Mouse (Mus musculus) midbrain, embryonic 13.5 days (tissue): Measurements from ENCODE around the gene Tmem150a. TPM values are rescaled to one million over a fixed set of nuclear protein-coding genes. Genes with fewer than 3 reads are reported as not detected.

Experiments
- ATAC-seq: fragments of 200-750 bp; cut with Nextera tagmentation; 2 replicates; pipeline ENCODE4 v1.8.0; 2017; ENCODE audit warnings: mild to moderate bottlenecking, moderate TSS enrichment, moderate library complexity
- H3K27ac ChIP-seq: fragments of 300-500 bp; sonication (generic); 2 replicates; pipeline ENCODE4 v1.5.1; 2015; ENCODE audit warnings: inconsistent platforms, mild to moderate bottlenecking, moderate library complexity
- H3K27me3 ChIP-seq: fragments of 300-500 bp; sonication (generic); 2 replicates; pipeline ENCODE4 v1.6.1; 2015; ENCODE audit warnings: mild to moderate bottlenecking, inconsistent platforms
- H3K36me3 ChIP-seq: fragments of 300-500 bp; sonication (generic); 2 replicates; pipeline ENCODE4 v1.6.1; 2015; ENCODE audit warnings: mild to moderate bottlenecking, inconsistent platforms
- H3K4me1 ChIP-seq: fragments of 300-500 bp; sonication (generic); replicated peaks from 2 replicates; pipeline ENCODE4 v1.6.1; 2015; ENCODE audit warnings: inconsistent platforms
- H3K4me2 ChIP-seq: fragments of 300-500 bp; sonication (generic); replicated peaks from 2 replicates; pipeline ENCODE4 v1.6.1; 2015; ENCODE audit warnings: moderate library complexity, mild to moderate bottlenecking, inconsistent platforms
- H3K4me3 ChIP-seq: fragments of 300-500 bp; sonication (generic); replicated peaks from 2 replicates; pipeline ENCODE4 v1.5.1; 2015; ENCODE audit warnings: mild to moderate bottlenecking, inconsistent platforms
- H3K9ac ChIP-seq: fragments of 300-500 bp; sonication (generic); replicated peaks from 2 replicates; pipeline ENCODE4 v1.6.1; 2015; ENCODE audit warnings: mild to moderate bottlenecking, inconsistent platforms
- H3K9me3 ChIP-seq: fragments of 300-500 bp; sonication (generic); 2 replicates; pipeline ENCODE4 v1.6.1; 2016; ENCODE audit warnings: mild to moderate bottlenecking, inconsistent platforms
- WGBS: fragments of 180-500 bp; shearing (Covaris S2); methylation state at CpG from one replicate; pipeline ENCODE4 v1.1.7; 2015; 5-methylcytosine and 5-hydroxymethylcytosine counted together
- polyA plus RNA-seq: library from polyadenylated mRNA; unstranded; fragments of >200 nt; fragmentation: Nextera tagmentation; extraction: Ambion mirVana; gene quantifications from 2 replicates; pipeline ENCODE4 v1.2.1, GENCODE M21; 2015

The Tmem150a gene
- polyA plus RNA-seq, 1 experiment from 2014 or later, result 11.5 TPM

DNA sequence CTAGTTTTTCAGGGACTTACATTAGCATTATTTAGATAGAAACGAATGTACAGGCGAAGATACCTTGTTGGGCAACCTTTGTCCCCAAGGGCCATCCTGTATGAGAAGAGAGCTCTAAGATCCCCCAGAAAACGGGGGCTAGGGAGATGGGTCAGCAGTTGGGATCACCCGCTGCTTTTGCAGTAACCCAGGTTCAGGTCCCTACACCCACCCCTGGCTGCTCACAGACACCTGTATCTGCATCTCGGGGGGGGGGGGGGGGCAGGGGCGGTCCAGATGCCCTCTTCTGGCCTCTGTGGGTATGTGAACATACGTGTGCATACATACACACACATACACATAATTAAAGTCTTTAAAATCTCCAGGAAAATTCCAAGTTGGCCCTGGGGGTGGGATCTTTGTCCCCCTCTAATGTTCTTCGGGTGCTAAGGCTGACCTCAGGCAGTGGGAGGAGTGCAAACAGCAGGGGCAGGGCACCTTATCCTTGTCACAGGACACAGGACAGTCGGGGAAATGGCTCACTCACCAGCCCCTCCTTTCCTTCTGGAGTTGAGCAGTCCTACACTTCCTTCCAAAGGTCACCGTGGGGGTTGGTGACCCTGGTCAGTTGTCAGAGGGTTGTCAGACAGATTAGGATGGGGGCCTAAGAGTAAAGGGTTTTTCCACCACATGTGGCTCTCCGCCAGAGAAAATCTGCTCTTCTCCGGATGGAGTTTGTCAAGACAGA lies 35.7 kb downstream of the Tmem150a start:
- peak; percentile 34; the same call in 1 of the 2 replicates for ATAC-seq
- H3K4me2 ChIP-seq, result peak overlapping the region; percentile 50
- H3K4me3 ChIP-seq, result no peak overlapping the region
- 13% methylated on average over 12 of the region's 12 CpGs for WGBS
- peaks cover 12% of the 10 kb centered on the region for H3K4me1 ChIP-seq
- H3K27me3 ChIP-seq, result peaks cover 12% of the 10 kb centered on the region
- H3K9me3 ChIP-seq, result no peaks in the 10 kb centered on the region
- H3K36me3 ChIP-seq, result no peaks in the 10 kb centered on the region
- H3K27ac ChIP-seq, result no peak overlapping the region
- H3K9ac ChIP-seq, result no peak overlapping the region

DNA sequence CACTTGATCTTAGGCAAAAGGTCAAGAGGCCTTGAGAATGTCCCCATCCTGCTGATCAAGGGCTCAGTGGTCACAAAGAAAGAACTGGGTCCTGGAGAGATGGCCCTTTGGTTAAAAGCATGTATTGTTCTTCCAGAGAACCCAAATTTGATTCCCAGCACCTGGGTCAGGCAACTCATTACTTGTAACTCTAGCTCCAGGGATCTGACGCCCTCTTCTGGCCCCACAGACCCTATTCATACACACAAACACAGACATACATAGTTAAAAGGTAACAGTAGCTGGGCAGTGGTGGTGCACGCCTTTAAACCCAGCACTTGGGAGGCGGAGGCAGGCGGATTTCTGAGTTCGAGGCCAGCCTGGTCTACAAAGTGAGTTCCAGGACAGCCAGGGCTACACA lies 37.1 kb downstream of the Tmem150a start:
- no peak for ATAC-seq
- WGBS, result 89% methylated on average over 5 of the region's 5 CpGs
- Histone ChIP-seq H3K9ac (no peak overlapping the region), H3K4me1 (peaks cover 12% of the 10 kb centered on the region), H3K36me3 (no peaks in the 10 kb centered on the region), H3K27ac (no peak overlapping the region), H3K4me3 (no peak overlapping the region), H3K9me3 (no peaks in the 10 kb centered on the region), H3K27me3 (peaks cover 12% of the 10 kb centered on the region), H3K4me2 (no peak overlapping the region)

DNA sequence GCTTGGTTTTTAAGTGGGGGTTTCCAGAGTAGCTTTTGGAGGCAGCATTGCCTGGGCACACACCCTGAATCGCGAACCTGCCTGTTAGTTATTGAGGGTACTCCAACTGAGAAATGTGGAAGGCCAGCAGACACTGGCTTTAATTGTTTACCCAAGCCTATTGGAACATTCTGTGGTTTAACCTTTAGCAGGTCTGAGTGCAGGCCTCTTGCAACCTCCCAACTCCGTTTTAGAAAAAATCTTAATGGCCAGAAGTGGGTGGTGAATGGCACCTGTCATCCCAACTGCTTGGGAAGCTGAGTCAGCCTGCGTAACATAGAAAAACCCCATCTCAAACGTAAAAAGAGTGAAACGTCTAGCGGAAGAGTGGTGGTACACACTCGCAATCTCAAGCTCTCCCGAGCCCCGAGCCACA lies 41.6 kb downstream of the Tmem150a start:
- H3K4me3 ChIP-seq, result no peak overlapping the region
- WGBS, result 87% methylated on average over 10 of the region's 10 CpGs

DNA sequence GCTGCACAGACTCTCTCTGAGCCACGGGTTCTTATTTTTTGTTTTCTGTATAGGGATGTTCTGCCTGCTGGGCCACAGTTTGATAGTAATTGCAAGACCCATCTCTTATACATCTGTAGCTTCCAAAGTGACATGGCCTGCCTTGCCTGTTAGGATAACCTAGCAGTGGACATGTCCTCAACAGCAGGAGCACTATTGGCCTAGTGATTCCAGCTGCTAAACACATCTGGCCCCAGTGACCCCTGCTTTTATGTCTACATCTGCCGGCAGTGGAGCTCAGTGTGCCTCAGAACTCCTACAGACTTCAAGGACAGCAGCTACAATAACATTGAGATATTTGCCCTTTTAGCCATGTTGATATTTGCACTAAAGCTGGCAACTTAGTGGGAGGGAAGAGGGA lies 44.7 kb downstream of the Tmem150a start:
- Histone ChIP-seq H3K4me2 (no peak overlapping the region), H3K9me3 (no peaks in the 10 kb centered on the region), H3K4me1 (no peaks in the 10 kb centered on the region), H3K9ac (no peak overlapping the region), H3K27ac (no peak overlapping the region), H3K4me3 (no peak overlapping the region), H3K36me3 (no peaks in the 10 kb centered on the region), H3K27me3 (no peaks in the 10 kb centered on the region)
- 67% methylated on average over 2 of the region's 2 CpGs for WGBS
- no peak for ATAC-seq

More for the DNA sequence above, 41.6 kb downstream of the Tmem150a start:
- Histone ChIP-seq H3K27me3 (peaks cover 3% of the 10 kb centered on the region; the same call in 1 of the 2 replicates), H3K27ac (no peak overlapping the region), H3K9ac (no peak overlapping the region), H3K4me2 (no peak overlapping the region), H3K36me3 (no peaks in the 10 kb centered on the region), H3K9me3 (no peaks in the 10 kb centered on the region), H3K4me1 (no peaks in the 10 kb centered on the region)
- no peak for ATAC-seq

DNA sequence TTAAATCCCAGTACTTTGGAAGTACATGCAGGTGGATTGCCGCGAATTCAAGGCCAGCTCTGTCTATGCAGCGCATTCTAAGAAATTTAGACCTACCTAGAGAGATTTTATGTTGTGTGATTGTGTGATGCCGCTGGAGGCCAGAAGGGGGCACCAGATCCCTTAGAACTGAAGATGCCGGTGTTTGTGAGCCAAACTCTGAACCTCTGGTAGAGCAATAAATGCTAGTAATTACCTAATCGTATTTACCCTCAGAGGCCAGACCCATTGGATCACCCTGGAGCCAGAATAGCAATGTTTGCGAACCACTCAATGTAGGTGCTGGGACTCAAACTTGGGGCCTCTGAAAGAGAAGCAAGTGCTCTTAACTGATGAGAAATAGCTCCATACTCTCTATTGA lies 46.6 kb downstream of the Tmem150a start:
- Histone ChIP-seq H3K4me1 (no peaks in the 10 kb centered on the region), H3K4me3 (no peak overlapping the region), H3K27me3 (no peaks in the 10 kb centered on the region), H3K9me3 (no peaks in the 10 kb centered on the region), H3K36me3 (no peaks in the 10 kb centered on the region), H3K27ac (no peak overlapping the region), H3K9ac (no peak overlapping the region), H3K4me2 (no peak overlapping the region)
- no peak for ATAC-seq
- 24% methylated on average over 7 of the region's 7 CpGs for WGBS

DNA sequence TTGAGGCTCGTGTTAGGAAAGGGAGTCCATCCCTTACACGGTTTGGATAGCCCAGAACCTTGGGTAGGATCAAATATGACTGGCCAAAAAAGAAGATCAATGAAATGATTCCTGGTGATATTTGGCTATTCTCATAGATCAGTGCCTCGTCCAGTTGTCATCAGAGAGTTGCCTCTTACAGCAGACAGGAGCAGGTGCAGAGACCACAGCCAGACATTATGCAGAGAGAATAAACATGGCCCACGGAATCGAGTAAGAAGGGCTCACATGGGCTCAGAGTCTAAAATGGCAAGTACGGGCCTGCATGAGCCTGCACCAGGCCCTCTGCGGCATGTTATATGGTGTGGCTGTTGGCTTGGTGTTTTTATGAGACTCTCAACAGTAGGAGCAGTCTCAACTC lies 50.1 kb downstream of the Tmem150a start:
- Histone ChIP-seq H3K27ac (no peak overlapping the region), H3K4me1 (no peaks in the 10 kb centered on the region), H3K36me3 (no peaks in the 10 kb centered on the region), H3K9me3 (no peaks in the 10 kb centered on the region), H3K27me3 (no peaks in the 10 kb centered on the region), H3K4me3 (no peak overlapping the region), H3K4me2 (no peak overlapping the region), H3K9ac (no peak overlapping the region)
- 82% methylated on average over 7 of the region's 7 CpGs for WGBS
- ATAC-seq, result no peak

DNA sequence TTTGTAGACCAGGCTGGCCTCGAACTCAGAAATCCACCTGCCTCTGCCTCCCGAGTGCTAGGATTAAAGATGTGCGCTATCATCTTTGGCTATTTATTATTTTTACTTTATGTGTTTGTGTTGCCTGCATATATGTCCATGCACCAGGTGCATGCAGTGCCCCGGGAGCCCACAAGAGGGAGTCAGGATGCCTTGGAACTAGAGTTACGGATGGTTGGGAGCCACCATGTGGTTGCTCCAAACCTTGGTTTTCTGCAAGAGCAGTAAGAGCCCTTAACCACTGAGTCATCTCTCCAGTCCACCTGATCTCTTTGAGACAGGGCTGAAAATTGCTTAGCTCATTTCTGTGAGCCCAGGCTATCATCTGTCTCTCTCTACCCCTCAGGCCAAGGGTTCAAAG lies 51.9 kb downstream of the Tmem150a start:
- no peak overlapping the region for H3K27ac ChIP-seq
- H3K9me3 ChIP-seq, result no peaks in the 10 kb centered on the region
- no peak overlapping the region for H3K4me3 ChIP-seq
- ATAC-seq, result peak; percentile 50
- no peak overlapping the region for H3K4me2 ChIP-seq
- WGBS, result 4% methylated on average over 5 of the region's 5 CpGs
- no peak overlapping the region for H3K9ac ChIP-seq
- H3K36me3 ChIP-seq, result no peaks in the 10 kb centered on the region
- H3K27me3 ChIP-seq, result no peaks in the 10 kb centered on the region
- no peaks in the 10 kb centered on the region for H3K4me1 ChIP-seq

Other genes with a start within 250 kb of the Tmem150a start
- 2.2 and 3.8 TPM in 2 replicates for gene Atoh8, start 119.9 kb upstream of the Tmem150a start, polyA plus RNA-seq
- not detected in 2 replicates for gene Sftpb, start 50.8 kb upstream of the Tmem150a start, polyA plus RNA-seq
- gene Usp39, start 10.3 kb upstream of the Tmem150a start, polyA plus RNA-seq, result 51.5 and 53.4 TPM in 2 replicates
- 21.7 and 23.9 TPM in 2 replicates for gene 0610030E20Rik, start 8.1 kb upstream of the Tmem150a start, polyA plus RNA-seq
- 127 and 132 TPM in 2 replicates for gene Rnf181, start 11.5 kb downstream of the Tmem150a start, polyA plus RNA-seq
- 14.5 and 15.9 TPM in 2 replicates for gene Vamp5, start 25.0 kb downstream of the Tmem150a start, polyA plus RNA-seq
- 21.7 and 21.9 TPM in 2 replicates for gene Vamp8, start 35.3 kb downstream of the Tmem150a start, polyA plus RNA-seq
- 14.4 and 18.7 TPM in 2 replicates for gene Ggcx, start 58.9 kb downstream of the Tmem150a start, polyA plus RNA-seq
- 439 and 454 TPM in 2 replicates for gene Mat2a, start 84.1 kb downstream of the Tmem150a start, polyA plus RNA-seq
- 1.5 TPM in 2 replicates for gene Sh2d6, start 166.3 kb downstream of the Tmem150a start, polyA plus RNA-seq
- gene Capg, start 188.9 kb downstream of the Tmem150a start, polyA plus RNA-seq, result 5.3 and 5.7 TPM in 2 replicates
- gene Elmod3, start 243.0 kb downstream of the Tmem150a start, polyA plus RNA-seq, result 15.7 and 16.5 TPM in 2 replicates
- 5.0 and 6.2 TPM in 2 replicates for gene Retsat, start 243.0 kb downstream of the Tmem150a start, polyA plus RNA-seq